ENCODE assay signal across 8 mouse cellular contexts in genomic region chr9:21754003-21754402, GRCm38 (mm10). TPM values are rescaled to one million over a fixed set of nuclear protein-coding genes. Genes with fewer than 3 reads are reported as not detected.
DNase-seq lines count a peak whose midpoint lies in the region; ATAC-seq lines count a peak whose summit lies in the region.

No protein-coding gene starts in this region.

- H3K27ac ChIP-seq in hindbrain, embryonic 10.5 days: no peak overlapping the region
- H3K27ac ChIP-seq in forebrain, embryonic 16.5 days (ENCODE audit: low read length): no peak overlapping the region

- H3K27me3 ChIP-seq in hindbrain, embryonic 10.5 days (ENCODE audit: insufficient read depth, poor library complexity, severe bottlenecking): no peaks in the 10 kb centered on the region
- no peaks in the 10 kb centered on the region for H3K27me3 ChIP-seq in forebrain, embryonic 16.5 days (replicated peaks; ENCODE audit: control insufficient read depth, insufficient read depth, low read length)

- no peak overlapping the region for H3K4me2 ChIP-seq in forebrain, embryonic 16.5 days (ENCODE audit: low read length)

- H3K9ac ChIP-seq in forebrain, embryonic 16.5 days (replicated peaks; ENCODE audit: low read depth, low read length): no peak overlapping the region

- peaks cover 14% of the 10 kb centered on the region for H3K4me1 ChIP-seq in hindbrain, embryonic 10.5 days (replicated peaks)
- H3K4me1 ChIP-seq in forebrain, embryonic 16.5 days (replicated peaks; ENCODE audit: control insufficient read depth, insufficient read depth, low read length): peaks cover 3% of the 10 kb centered on the region; the same call in 1 of the 2 replicates

- H3K4me3 ChIP-seq in hindbrain, embryonic 10.5 days: no peak overlapping the region
- H3K4me3 ChIP-seq in forebrain, embryonic 16.5 days (replicated peaks; ENCODE audit: low read length): no peak overlapping the region

- peak; percentile 51 to 78 for DNase-seq in urinary bladder, adult 18-20 months (ENCODE audit: low spot score in 2 of 2)
- no peak for DNase-seq in urinary bladder, postnatal 10 days (ENCODE audit: low spot score)
- peak; percentile 85 for DNase-seq in gastrocnemius, postnatal 10 days
- DNase-seq in kidney, adult 9 months: peak; percentile 75
- DNase-seq in skeletal muscle tissue, adult 2 months (ENCODE audit: low read depth, low spot score): peak; percentile 91
- no peak for DNase-seq in hindbrain, embryonic 10.5 days (ENCODE audit: low spot score)
- no peak for DNase-seq in layer of hippocampus, adult 18-20 months (ENCODE audit: low spot score in 2 of 2)

- ATAC-seq in forebrain, embryonic 16.5 days: no peak

- H3K9me3 ChIP-seq in hindbrain, embryonic 10.5 days: no peaks in the 10 kb centered on the region
- no peaks in the 10 kb centered on the region for H3K9me3 ChIP-seq in forebrain, embryonic 16.5 days (ENCODE audit: control insufficient read depth, low read length)

- 96% methylated on average over 2 of the region's 2 CpGs for WGBS in hindbrain, embryonic 10.5 days
- 91% methylated on average over 2 of the region's 2 CpGs for WGBS in forebrain, embryonic 16.5 days

- peaks cover 67% of the 10 kb centered on the region for H3K36me3 ChIP-seq in hindbrain, embryonic 10.5 days
- H3K36me3 ChIP-seq in forebrain, embryonic 16.5 days (ENCODE audit: control insufficient read depth, insufficient read depth): peaks cover under 1% of the 10 kb centered on the region; the same call in 1 of the 2 replicates

RNA-seq across cellular contexts. Expression of gene Spc24, which starts 6.1 kb away (rescaled TPM):
- 1 to 10 TPM; 6.1 to 7.3 TPM for total RNA-seq in gastrocnemius, postnatal 10 days (2021)
- 132 and 165 TPM in 2 replicates for polyA plus RNA-seq in hindbrain, embryonic 10.5 days (2016; fragmentation: Nextera tagmentation; extraction: Ambion mirVana)
- polyA plus RNA-seq in forebrain, embryonic 16.5 days (2015; fragmentation: Nextera tagmentation; extraction: Ambion mirVana): 35.1 and 42.8 TPM in 2 replicates
- 1 to 10 TPM; 1.9 to 2.7 TPM for total RNA-seq in layer of hippocampus, adult 18-20 months (2021)

RNA-seq across cellular contexts. Expression of gene Ldlr, which starts 30.7 kb away (rescaled TPM):
- total RNA-seq in gastrocnemius, postnatal 10 days (2021): 10 to 100 TPM; 11.4 to 11.8 TPM
- polyA plus RNA-seq in hindbrain, embryonic 10.5 days (2016; fragmentation: Nextera tagmentation; extraction: Ambion mirVana): 51.1 and 55.1 TPM in 2 replicates
- polyA plus RNA-seq in forebrain, embryonic 16.5 days (2015; fragmentation: Nextera tagmentation; extraction: Ambion mirVana): 16.1 and 18.8 TPM in 2 replicates
- total RNA-seq in layer of hippocampus, adult 18-20 months (2021): 10 to 100 TPM; 13.1 to 15.4 TPM

RNA-seq across cellular contexts. Expression of gene Kank2, which starts 44.5 kb away (rescaled TPM):
- total RNA-seq in gastrocnemius, postnatal 10 days (2021): 10 to 100 TPM; 27.4 to 31.6 TPM
- polyA plus RNA-seq in hindbrain, embryonic 10.5 days (2016; fragmentation: Nextera tagmentation; extraction: Ambion mirVana): 10.0 and 11.0 TPM in 2 replicates
- 3.2 and 3.7 TPM in 2 replicates for polyA plus RNA-seq in forebrain, embryonic 16.5 days (2015; fragmentation: Nextera tagmentation; extraction: Ambion mirVana)
- total RNA-seq in layer of hippocampus, adult 18-20 months (2021): 1 to 10 TPM; 7.4 to 7.6 TPM

Comparison
In these comparisons a context has a peak if more than half of its experiments do, and no peak if none do; other contexts are left out.
1. DNase-seq: peak in urinary bladder, adult 18-20 months (2 of 2), gastrocnemius, postnatal 10 days (single experiment), kidney, adult 9 months (single experiment) and skeletal muscle tissue, adult 2 months (single experiment); none in urinary bladder, postnatal 10 days (single experiment), hindbrain, embryonic 10.5 days (single experiment) and layer of hippocampus, adult 18-20 months (0 of 2).